Mouse (Mus musculus): ENCODE measurements around the gene Ccdc157. TPM values are rescaled to one million over a fixed set of nuclear protein-coding genes. Genes with fewer than 3 reads are reported as not detected.
A peak's percentile ranks its signal among the peaks of the same experiment; 100 is the strongest.

Ccdc157 gene
- polyA plus RNA-seq, 1 experiment from 2014 or later = 7.3 TPM

DNA sequence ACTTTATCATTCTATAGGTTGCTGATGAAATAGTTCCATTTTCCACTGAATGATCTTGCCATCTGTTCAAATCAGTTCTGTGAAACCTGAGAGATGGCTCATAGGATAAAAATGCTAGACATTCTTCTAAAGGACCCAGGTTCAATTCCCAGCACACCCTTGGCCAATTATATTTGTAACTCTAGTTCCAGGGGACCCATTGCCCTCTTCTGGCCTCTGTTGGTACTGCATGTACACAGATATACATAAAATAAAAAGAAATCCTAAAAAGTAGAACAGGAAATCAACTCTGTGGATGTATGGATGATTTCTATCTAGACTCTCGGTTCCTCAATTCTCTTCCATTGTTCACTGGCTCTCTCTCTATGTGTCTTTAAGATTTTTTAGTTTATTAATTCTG lies 33.0 kb downstream of the Ccdc157 start:
- H3K27ac ChIP-seq (ENCODE audit: low read length) = no peak overlapping the region
- DNase-seq (ENCODE audit: low spot score) = no peak
- no peak overlapping the region for H3K4me3 ChIP-seq (ENCODE audit: low read depth, low read length)
- no peaks in the 10 kb centered on the region for H3K27me3 ChIP-seq (replicated peaks; ENCODE audit: insufficient read depth, low read length)
- peak; percentile 35 for TF ChIP-seq CTCF (IDR thresholded peaks at IDR 0.05)
- TF ChIP-seq EP300 (IDR thresholded peaks at IDR 0.05) = no peak
- H3K36me3 ChIP-seq (ENCODE audit: insufficient read depth, low read length) = no peaks in the 10 kb centered on the region
- 85% methylated on average over 1 of the region's 1 CpGs for whole genome bisulfite sequencing
- no peak overlapping the region for H3K4me2 ChIP-seq (replicated peaks; ENCODE audit: low read depth, low read length)
- H3K9me3 ChIP-seq (ENCODE audit: low read length) = no peaks in the 10 kb centered on the region; the same call in 1 of the 2 replicates
- ATAC-seq = no peak
- H3K4me1 ChIP-seq (ENCODE audit: insufficient read depth, low read depth, low read length) = no peaks in the 10 kb centered on the region
- H3K9ac ChIP-seq (replicated peaks; ENCODE audit: low read depth) = no peak overlapping the region

DNA sequence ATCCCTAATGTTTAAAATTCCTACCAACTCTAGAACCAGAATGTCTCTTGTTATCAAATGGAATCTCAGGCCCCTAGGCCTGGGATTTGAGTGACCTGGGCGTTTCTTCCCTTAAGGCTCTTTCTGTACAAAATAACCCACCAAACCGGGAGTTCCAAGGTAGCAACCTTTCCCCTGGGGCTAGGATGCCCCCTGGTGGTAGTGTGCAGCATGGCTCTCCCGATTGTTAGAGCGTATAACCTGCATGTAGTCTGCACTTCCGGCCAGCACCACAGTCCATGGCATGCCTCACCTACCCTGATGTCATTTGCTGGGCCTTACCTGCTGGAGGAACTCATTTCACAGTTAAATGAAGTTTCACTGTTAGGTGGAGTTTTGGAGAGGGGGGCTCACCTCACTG lies 36.2 kb downstream of the Ccdc157 start:
- DNase-seq (ENCODE audit: low spot score) (peak; percentile 69), ATAC-seq (peak; percentile 37)
- WGBS = 63% methylated on average over 5 of the region's 5 CpGs
- H3K4me2 ChIP-seq (replicated peaks; ENCODE audit: low read depth, low read length) = no peak overlapping the region
- H3K4me1 ChIP-seq (ENCODE audit: insufficient read depth, low read depth, low read length) = no peaks in the 10 kb centered on the region
- TF ChIP-seq CTCF (IDR thresholded peaks at IDR 0.05) (peak; percentile 88), EP300 (IDR thresholded peaks at IDR 0.05) (no peak)
- no peaks in the 10 kb centered on the region; the same call in 1 of the 2 replicates for H3K9me3 ChIP-seq (ENCODE audit: low read length)
- no peaks in the 10 kb centered on the region for H3K27me3 ChIP-seq (replicated peaks; ENCODE audit: insufficient read depth, low read length)
- no peak overlapping the region for H3K4me3 ChIP-seq (ENCODE audit: low read depth, low read length)
- no peak overlapping the region; the same call in 1 of the 2 replicates for H3K27ac ChIP-seq (ENCODE audit: low read length)
- H3K9ac ChIP-seq (replicated peaks; ENCODE audit: low read depth) = no peak overlapping the region
- H3K36me3 ChIP-seq (ENCODE audit: insufficient read depth, low read length) = no peaks in the 10 kb centered on the region

DNA sequence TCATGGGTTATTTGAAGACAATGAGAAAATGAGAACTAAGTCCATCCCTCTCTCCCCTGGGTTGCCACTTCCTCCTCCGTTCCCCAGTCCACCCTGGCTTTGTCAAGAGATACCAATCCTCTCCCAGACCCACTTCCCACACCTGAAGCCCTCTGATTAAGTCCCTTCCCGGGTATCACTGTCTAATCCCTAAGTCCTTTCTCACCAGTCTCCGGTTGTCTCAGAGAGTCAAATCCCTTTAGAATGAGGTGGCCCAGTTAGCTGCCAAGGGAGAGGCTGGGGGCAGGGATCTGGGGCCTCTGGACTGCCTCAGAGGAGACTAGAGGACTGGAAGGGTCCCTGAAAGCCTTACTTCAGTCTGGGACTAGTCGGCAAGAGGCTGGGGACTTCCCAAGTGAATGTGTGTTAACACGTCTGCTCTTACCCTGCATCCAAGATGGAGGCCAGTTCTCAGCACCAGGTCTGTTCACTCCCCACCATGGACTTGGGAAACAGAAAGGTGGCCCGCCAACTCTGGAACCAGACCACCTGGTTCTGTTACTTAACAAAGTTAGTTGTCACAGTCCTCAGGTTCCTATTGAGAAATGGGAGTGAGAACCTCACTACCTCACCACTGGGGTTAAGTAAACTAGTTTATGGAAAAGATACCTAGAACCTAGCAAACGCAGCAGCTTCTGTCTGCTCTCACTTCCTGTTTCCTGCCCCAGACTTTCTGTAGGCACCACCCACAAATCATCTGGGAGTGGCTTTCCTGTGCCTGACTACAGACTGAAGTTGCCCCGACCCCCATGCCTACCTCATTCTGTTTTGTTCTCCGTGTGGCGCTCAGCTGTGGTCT lies 37.1 kb downstream of the Ccdc157 start, which contains the start of gene Sec14l2:
TSS of gene Sec14l2 (minus strand) at position 674 of the 838 bp plus-strand sequence.
- WGBS = 64% methylated on average over 10 of the region's 10 CpGs
- peak within 1 kb of the TSS; percentile 47 for H3K27ac ChIP-seq (ENCODE audit: low read length)
- peak; percentile 54 for DNase-seq (ENCODE audit: low spot score)
- H3K4me2 ChIP-seq (replicated peaks; ENCODE audit: low read depth, low read length) = no peak within 1 kb of the TSS
- ATAC-seq = peak; percentile 13; the same call in 1 of the 2 replicates
- H3K27me3 ChIP-seq (replicated peaks; ENCODE audit: insufficient read depth, low read length) = no peaks in the 10 kb centered on the region
- no peaks in the 10 kb centered on the region; the same call in 1 of the 2 replicates for H3K9me3 ChIP-seq (ENCODE audit: low read length)
- H3K36me3 ChIP-seq (ENCODE audit: insufficient read depth, low read length) = no peaks in the 10 kb centered on the region
- no peak within 1 kb of the TSS for H3K4me3 ChIP-seq (ENCODE audit: low read depth, low read length)
- TF ChIP-seq EP300 (IDR thresholded peaks at IDR 0.05) = no peak
- no peak for TF ChIP-seq CTCF (IDR thresholded peaks at IDR 0.05)
- no peak within 1 kb of the TSS for H3K9ac ChIP-seq (replicated peaks; ENCODE audit: low read depth)
- no peaks in the 10 kb centered on the region for H3K4me1 ChIP-seq (ENCODE audit: insufficient read depth, low read depth, low read length)

DNA sequence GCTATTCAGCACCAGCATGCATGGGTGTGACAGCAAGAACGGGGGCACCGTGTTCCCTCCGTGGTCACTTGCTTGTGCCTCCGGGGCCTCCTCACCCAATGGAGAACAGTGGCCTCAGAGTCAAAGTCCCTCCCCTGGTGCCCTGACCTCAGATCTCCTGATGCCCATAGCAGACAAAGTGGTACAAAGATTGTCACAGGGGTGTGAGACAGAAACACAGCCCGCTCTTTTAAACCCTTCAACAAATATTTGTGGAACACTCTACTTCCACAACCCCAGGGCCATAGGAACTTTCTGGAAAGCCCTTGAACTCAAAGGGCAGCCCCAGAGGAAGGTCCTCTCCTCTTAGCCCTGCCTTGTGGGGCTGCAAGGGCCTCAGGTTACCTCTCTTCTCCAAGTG lies 37.9 kb downstream of the Ccdc157 start:
- Histone ChIP-seq H3K27ac (ENCODE audit: low read length) (peak overlapping the region; percentile 33; the same call in 1 of the 2 replicates), H3K4me3 (ENCODE audit: low read depth, low read length) (no peak overlapping the region), H3K36me3 (ENCODE audit: insufficient read depth, low read length) (no peaks in the 10 kb centered on the region), H3K4me2 (replicated peaks; ENCODE audit: low read depth, low read length) (no peak overlapping the region), H3K27me3 (replicated peaks; ENCODE audit: insufficient read depth, low read length) (no peaks in the 10 kb centered on the region), H3K9me3 (ENCODE audit: low read length) (no peaks in the 10 kb centered on the region; the same call in 1 of the 2 replicates), H3K4me1 (ENCODE audit: insufficient read depth, low read depth, low read length) (peaks cover 5% of the 10 kb centered on the region; the same call in 1 of the 2 replicates), H3K9ac (replicated peaks; ENCODE audit: low read depth) (no peak overlapping the region)
- DNase-seq (ENCODE audit: low spot score) (no peak), ATAC-seq (peak; percentile 37)
- 45% methylated on average over 5 of the region's 5 CpGs for WGBS
- TF ChIP-seq EP300 (IDR thresholded peaks at IDR 0.05) (no peak), CTCF (IDR thresholded peaks at IDR 0.05) (no peak)

DNA sequence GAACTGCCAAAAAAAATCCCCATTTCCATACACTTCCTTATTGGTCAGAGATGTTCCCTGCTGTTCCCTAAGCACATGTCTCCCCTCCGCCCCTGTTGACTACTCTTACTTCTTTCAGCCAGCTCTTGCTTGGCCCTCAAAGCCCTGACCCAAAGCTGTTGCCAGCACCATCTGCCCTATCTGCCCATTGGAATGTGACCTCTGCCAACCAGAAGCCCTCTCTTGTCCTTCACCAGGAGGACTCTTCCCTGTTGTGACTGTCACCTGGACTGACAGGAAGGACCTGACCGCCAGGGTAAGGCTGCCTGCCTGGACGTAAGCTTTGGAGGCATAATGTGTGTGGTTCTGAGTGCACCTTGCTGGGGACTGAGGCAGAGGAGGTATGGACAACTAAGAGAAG lies 38.4 kb downstream of the Ccdc157 start:
- Histone ChIP-seq H3K27me3 (replicated peaks; ENCODE audit: insufficient read depth, low read length) (no peaks in the 10 kb centered on the region), H3K4me1 (ENCODE audit: insufficient read depth, low read depth, low read length) (peaks cover 6% of the 10 kb centered on the region; the same call in 1 of the 2 replicates), H3K27ac (ENCODE audit: low read length) (peak overlapping the region; percentile 33; the same call in 1 of the 2 replicates), H3K36me3 (ENCODE audit: insufficient read depth, low read length) (no peaks in the 10 kb centered on the region), H3K9me3 (ENCODE audit: low read length) (no peaks in the 10 kb centered on the region; the same call in 1 of the 2 replicates), H3K4me3 (ENCODE audit: low read depth, low read length) (no peak overlapping the region), H3K9ac (replicated peaks; ENCODE audit: low read depth) (no peak overlapping the region), H3K4me2 (replicated peaks; ENCODE audit: low read depth, low read length) (no peak overlapping the region)
- ATAC-seq (no peak), DNase-seq (ENCODE audit: low spot score) (no peak)
- WGBS = 71% methylated on average over 3 of the region's 3 CpGs
- TF ChIP-seq CTCF (IDR thresholded peaks at IDR 0.05) (no peak), EP300 (IDR thresholded peaks at IDR 0.05) (no peak)

DNA sequence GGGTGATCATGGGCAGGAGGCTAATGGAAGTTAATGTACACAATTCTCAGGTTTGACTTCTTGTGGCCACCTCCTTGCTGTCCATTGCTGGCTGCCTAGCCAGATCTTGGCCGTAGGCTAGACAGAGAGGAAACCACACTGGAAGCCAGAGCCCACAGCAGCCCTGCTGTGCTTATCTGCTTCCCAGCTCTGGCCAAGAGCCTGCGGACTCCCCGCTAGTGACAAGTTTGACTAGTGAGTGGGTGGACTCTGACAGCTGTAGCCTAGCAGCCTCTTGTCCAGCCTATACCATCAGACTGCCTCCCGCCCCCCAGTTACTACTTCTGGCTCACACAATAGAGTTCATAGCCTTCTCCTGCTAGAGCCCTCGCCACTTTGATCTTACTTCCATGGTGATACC lies 40.5 kb downstream of the Ccdc157 start:
- no peak overlapping the region for H3K4me3 ChIP-seq (ENCODE audit: low read depth, low read length)
- no peaks in the 10 kb centered on the region for H3K36me3 ChIP-seq (ENCODE audit: insufficient read depth, low read length)
- H3K27ac ChIP-seq (ENCODE audit: low read length) = no peak overlapping the region
- no peak for TF ChIP-seq CTCF (IDR thresholded peaks at IDR 0.05)
- no peak for TF ChIP-seq EP300 (IDR thresholded peaks at IDR 0.05)
- H3K9ac ChIP-seq (replicated peaks; ENCODE audit: low read depth) = no peak overlapping the region
- WGBS = 35% methylated on average over 5 of the region's 5 CpGs
- H3K4me1 ChIP-seq (ENCODE audit: insufficient read depth, low read depth, low read length) = peaks cover 6% of the 10 kb centered on the region; the same call in 1 of the 2 replicates
- no peak for ATAC-seq
- no peak for DNase-seq (ENCODE audit: low spot score)
- H3K4me2 ChIP-seq (replicated peaks; ENCODE audit: low read depth, low read length) = no peak overlapping the region
- no peaks in the 10 kb centered on the region for H3K27me3 ChIP-seq (replicated peaks; ENCODE audit: insufficient read depth, low read length)
- no peaks in the 10 kb centered on the region for H3K9me3 ChIP-seq (ENCODE audit: low read length)
